Mouse (Mus musculus) thymus, adult 2 months (tissue): ENCODE measurements around the gene Fam69a.

Experiments
- CTCF ChIP-seq: fragments of 200-500 bp; IDR thresholded peaks from 2 replicates; pipeline ENCODE4 v1.5.1; 2012; ENCODE audit warnings: mild to moderate bottlenecking, control low read depth, low read length, moderate library complexity, borderline replicate concordance; ENCODE audit not compliant: control insufficient read depth, poor library complexity, insufficient read depth; ENCODE audit errors: extremely low read depth
- POLR2A ChIP-seq: fragments of 200-500 bp; IDR thresholded peaks from 2 replicates; pipeline ENCODE4 v1.6.1; 2012; ENCODE audit warnings: mild to moderate bottlenecking, low read length, control low read depth, moderate library complexity; ENCODE audit not compliant: control insufficient read depth, poor library complexity, insufficient read depth; ENCODE audit errors: extremely low read depth

DNA sequence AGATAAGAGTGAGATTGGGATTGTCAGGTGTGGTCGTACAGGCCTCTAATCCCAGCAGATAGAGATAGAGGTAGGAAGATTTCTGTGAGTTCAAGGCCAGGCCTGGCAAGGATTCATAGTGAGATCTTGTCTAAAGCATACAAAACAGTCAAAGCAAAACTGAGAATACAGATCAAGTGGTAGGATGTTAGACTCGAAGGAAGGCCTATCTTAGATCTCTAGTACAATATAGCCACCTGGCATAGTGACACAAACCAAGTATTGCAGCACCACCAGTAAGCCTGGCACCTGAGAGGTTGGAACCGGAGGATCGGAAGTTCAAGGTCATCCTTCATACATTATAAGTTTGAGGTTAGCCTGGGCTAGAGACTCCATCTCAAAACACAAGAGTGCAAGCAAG is 15.8 kb downstream of the Fam69a start:
- TF ChIP-seq CTCF (no peak), POLR2A (no peak)
